32 mouse cellular contexts compared by ENCODE assay signal in genomic region chr11:95315215-95315955, GRCm38 (mm10). TPM values are rescaled to one million over a fixed set of nuclear protein-coding genes. Genes with fewer than 3 reads are reported as not detected.
A peak's percentile ranks its signal among the peaks of the same experiment; 100 is the strongest.
DNase-seq lines count a peak whose midpoint lies in the region; ATAC-seq and TF ChIP-seq lines count a peak whose summit lies in the region.
"Had no signal": no experiment of that assay in that cellular context is flagged by ENCODE, and none has a peak within 500 bp of the region (broad histone marks: within the 10 kb centered on the region; RNA-seq: fewer than 3 reads in every experiment).

No protein-coding gene starts in this region.

- WGBS in midbrain, postnatal 0 days = 62% methylated on average over 7 of the region's 7 CpGs
- 85% methylated on average over 7 of the region's 7 CpGs for WGBS in midbrain, embryonic 11.5 days
- WGBS in olfactory bulb, adult 2 months = 46% methylated on average over 7 of the region's 7 CpGs
- WGBS in forebrain, postnatal 0 days = 84% methylated on average over 7 of the region's 7 CpGs

- no peak for TF ChIP-seq CTCF in gastrocnemius, adult 2 months (IDR thresholded peaks at IDR 0.05)
- no peak for TF ChIP-seq CTCF in midbrain, postnatal 0 days (IDR thresholded peaks at IDR 0.05)
- no peak for TF ChIP-seq CTCF in olfactory bulb, adult 2 months (IDR thresholded peaks at IDR 0.05; ENCODE audit: insufficient read depth, low read depth, low read length)
- no peak for TF ChIP-seq CTCF in forebrain, postnatal 0 days (IDR thresholded peaks at IDR 0.05; ENCODE audit: low read depth)

- no peak overlapping the region for H3K4me3 ChIP-seq in gastrocnemius, adult 2 months
- H3K4me3 ChIP-seq in midbrain, postnatal 0 days (ENCODE audit: low read depth, low read length) = no peak overlapping the region
- H3K4me3 ChIP-seq in midbrain, embryonic 11.5 days (ENCODE audit: low read depth, low read length) = no peak overlapping the region
- H3K4me3 ChIP-seq in olfactory bulb, adult 2 months (ENCODE audit: insufficient read depth, low read depth, low read length) = no peak overlapping the region
- H3K4me3 ChIP-seq in forebrain, postnatal 0 days (ENCODE audit: low read depth, low read length) = no peak overlapping the region
- H3K4me3 ChIP-seq: embryonic facial prominence, embryonic 13.5 days; erythroblast, embryonic 14.5 days; forebrain, embryonic 12.5 days; heart, embryonic 15.5 days; kidney, embryonic 15.5 days; neural tube, embryonic 15.5 days had no signal

- H3K4me1 ChIP-seq in midbrain, postnatal 0 days (ENCODE audit: insufficient read depth, low read length) = peaks cover 8% of the 10 kb centered on the region; the same call in 1 of the 2 replicates
- peaks cover 7% of the 10 kb centered on the region for H3K4me1 ChIP-seq in midbrain, embryonic 11.5 days (ENCODE audit: control insufficient read depth, insufficient read depth, low read length)
- peaks cover 11% of the 10 kb centered on the region for H3K4me1 ChIP-seq in olfactory bulb, adult 2 months (ENCODE audit: control insufficient read depth, insufficient read depth, low read length)
- 0 out of 2 replicates have a peak, but pooled peaks cover 9% of the 10 kb centered on the region for H3K4me1 ChIP-seq in forebrain, postnatal 0 days (ENCODE audit: insufficient read depth)

- DNase-seq in gastrocnemius, adult 2 months = no peak
- DNase-seq in gastrocnemius, adult 8-10 months (ENCODE audit: low spot score in 2 of 2) = no peak
- DNase-seq in midbrain, postnatal 0 days (ENCODE audit: low spot score) = peak; percentile 27
- no peak for DNase-seq in midbrain, embryonic 11.5 days (ENCODE audit: low spot score, missing footprints)
- peak; percentile 46 for DNase-seq in ZHBTc4 (ENCODE audit: low read depth, low spot score)
- no peak for DNase-seq in forebrain, postnatal 0 days
- no peak for DNase-seq in testis, postnatal 14 days (ENCODE audit: low spot score)
- DNase-seq: adrenal gland, postnatal 36 days; cerebellum, adult 18-20 months; cerebellum, postnatal 25 days; embryo, embryonic 11 days; gastrocnemius, postnatal 14 days; heart, postnatal 36 days; kidney, adult 11 months; kidney, postnatal 4 days; lung, postnatal 4 days; right cerebral cortex, postnatal 14 days; thymus, postnatal 14 days had no signal

- no peak for ATAC-seq in midbrain, postnatal 0 days (ENCODE audit: low FRiP score)
- ATAC-seq in midbrain, embryonic 11.5 days (ENCODE audit: low FRiP score) = no peak
- no peak for ATAC-seq in forebrain, postnatal 0 days

- TF ChIP-seq POLR2A in olfactory bulb, adult 2 months (IDR thresholded peaks at IDR 0.05; ENCODE audit: insufficient read depth, low read depth, low read length) = no peak

- no peak overlapping the region for H3K4me2 ChIP-seq in midbrain, postnatal 0 days (ENCODE audit: low read depth, low read length, poor library complexity, severe bottlenecking)
- H3K4me2 ChIP-seq in midbrain, embryonic 11.5 days = no peak overlapping the region
- H3K4me2 ChIP-seq in forebrain, postnatal 0 days (ENCODE audit: low read depth) = no peak overlapping the region
- H3K4me2 ChIP-seq: embryonic facial prominence, embryonic 13.5 days; forebrain, embryonic 12.5 days; heart, embryonic 15.5 days; kidney, embryonic 15.5 days; neural tube, embryonic 15.5 days had no signal

- H3K9me3 ChIP-seq in midbrain, postnatal 0 days (ENCODE audit: low read length) = no peaks in the 10 kb centered on the region
- H3K9me3 ChIP-seq in midbrain, embryonic 11.5 days (ENCODE audit: control insufficient read depth, low read length) = no peaks in the 10 kb centered on the region
- H3K9me3 ChIP-seq in forebrain, postnatal 0 days (ENCODE audit: low read length) = no peaks in the 10 kb centered on the region
- H3K9me3 ChIP-seq: embryonic facial prominence, embryonic 13.5 days; forebrain, embryonic 12.5 days; heart, embryonic 15.5 days; kidney, embryonic 15.5 days; neural tube, embryonic 15.5 days had no signal

- no peaks in the 10 kb centered on the region for H3K27me3 ChIP-seq in midbrain, postnatal 0 days (ENCODE audit: insufficient read depth, low read length)
- H3K27me3 ChIP-seq in midbrain, embryonic 11.5 days (ENCODE audit: control insufficient read depth, insufficient read depth, low read length) = no peaks in the 10 kb centered on the region
- no peaks in the 10 kb centered on the region for H3K27me3 ChIP-seq in forebrain, postnatal 0 days (ENCODE audit: insufficient read depth, low read length)
- H3K27me3 ChIP-seq: embryonic facial prominence, embryonic 13.5 days; forebrain, embryonic 12.5 days; heart, embryonic 15.5 days; kidney, embryonic 15.5 days; neural tube, embryonic 15.5 days had no signal

- peak overlapping the region; percentile 31; the same call in 1 of the 2 replicates for H3K27ac ChIP-seq in gastrocnemius, adult 2 months
- H3K27ac ChIP-seq in midbrain, postnatal 0 days (ENCODE audit: low read depth, low read length) = no peak overlapping the region
- H3K27ac ChIP-seq in midbrain, embryonic 11.5 days (ENCODE audit: low read depth, low read length) = no peak overlapping the region
- peak overlapping the region; percentile 90 for H3K27ac ChIP-seq in olfactory bulb, adult 2 months (ENCODE audit: insufficient read depth, low read depth, low read length)
- H3K27ac ChIP-seq in forebrain, postnatal 0 days (ENCODE audit: low read depth, low read length) = no peak overlapping the region
- H3K27ac ChIP-seq: embryonic facial prominence, embryonic 13.5 days; forebrain, embryonic 12.5 days; heart, embryonic 15.5 days; kidney, embryonic 15.5 days; neural tube, embryonic 15.5 days had no signal

- H3K36me3 ChIP-seq in midbrain, postnatal 0 days (ENCODE audit: insufficient read depth, low read length) = no peaks in the 10 kb centered on the region
- no peaks in the 10 kb centered on the region for H3K36me3 ChIP-seq in midbrain, embryonic 11.5 days (ENCODE audit: control insufficient read depth, insufficient read depth, low read length)
- no peaks in the 10 kb centered on the region for H3K36me3 ChIP-seq in forebrain, postnatal 0 days (ENCODE audit: insufficient read depth)
- H3K36me3 ChIP-seq: embryonic facial prominence, embryonic 13.5 days; forebrain, embryonic 12.5 days; heart, embryonic 15.5 days; kidney, embryonic 15.5 days; neural tube, embryonic 15.5 days had no signal

- intact Hi-C loops in gastrocnemius, adult 2 months (cut with DNase I) = no loop called here

- H3K9ac ChIP-seq in midbrain, postnatal 0 days (replicated peaks; ENCODE audit: low read length, poor library complexity, severe bottlenecking) = no peak overlapping the region
- no peak overlapping the region for H3K9ac ChIP-seq in midbrain, embryonic 11.5 days (ENCODE audit: low read length)
- H3K9ac ChIP-seq in forebrain, postnatal 0 days = no peak overlapping the region
- H3K9ac ChIP-seq: embryonic facial prominence, embryonic 13.5 days; forebrain, embryonic 12.5 days; heart, embryonic 15.5 days; kidney, embryonic 15.5 days; neural tube, embryonic 15.5 days had no signal

RNA-seq across cellular contexts. Expression of gene Kat7, which starts 5.3 kb away (rescaled TPM):
- total RNA-seq in gastrocnemius, adult 2 months (2021) = 10 to 100 TPM; 21.5 to 23.9 TPM
- 10 to 100 TPM; 19.8 to 28.9 (median 24.2) TPM for total RNA-seq in gastrocnemius, adult 8-10 months (2022)
- 72.5 and 113 TPM in 2 replicates for total RNA-seq in midbrain, postnatal 0 days (2014; rRNA removed)
- 65.6 and 72.7 TPM in 2 replicates for polyA plus RNA-seq in midbrain, postnatal 0 days (2015; fragmentation: Nextera tagmentation; extraction: Ambion mirVana)
- 75.8 and 80.9 TPM in 2 replicates for polyA plus RNA-seq in midbrain, embryonic 11.5 days (2014; fragmentation: Nextera tagmentation; extraction: Ambion mirVana)
- not detected in 2 replicates for polyA plus RNA-seq in olfactory bulb, adult 2 months (2012; ENCODE audit: insufficient read depth, insufficient read length, low replicate concordance, missing spikeins)
- total RNA-seq in forebrain, postnatal 0 days (2014; rRNA removed) = 69.0 and 78.2 TPM in 2 replicates
- 62.5 and 72.8 TPM in 2 replicates for polyA plus RNA-seq in forebrain, postnatal 0 days (2015; fragmentation: Nextera tagmentation; extraction: Ambion mirVana)

RNA-seq across cellular contexts. Expression of gene Fam117a, which starts 21.4 kb away (rescaled TPM):
- 1 to 10 TPM; 1.5 to 2.1 TPM for total RNA-seq in gastrocnemius, adult 2 months (2021)
- 1 to 10 TPM; 1.4 to 2.6 (median 2.5) TPM for total RNA-seq in gastrocnemius, adult 8-10 months (2022)
- 5.3 and 6.1 TPM in 2 replicates for total RNA-seq in midbrain, postnatal 0 days (2014; rRNA removed)
- polyA plus RNA-seq in midbrain, postnatal 0 days (2015; fragmentation: Nextera tagmentation; extraction: Ambion mirVana) = 1.1 and 1.6 TPM in 2 replicates
- polyA plus RNA-seq in midbrain, embryonic 11.5 days (2014; fragmentation: Nextera tagmentation; extraction: Ambion mirVana) = 7.5 and 7.6 TPM in 2 replicates
- not detected in 2 replicates for polyA plus RNA-seq in olfactory bulb, adult 2 months (2012; ENCODE audit: insufficient read depth, insufficient read length, low replicate concordance, missing spikeins)
- total RNA-seq in forebrain, postnatal 0 days (2014; rRNA removed) = 5.5 TPM in 2 replicates
- polyA plus RNA-seq in forebrain, postnatal 0 days (2015; fragmentation: Nextera tagmentation; extraction: Ambion mirVana) = 1.0 and 1.8 TPM in 2 replicates

RNA-seq across cellular contexts. Expression of gene Tac4, which starts 54.1 kb away (rescaled TPM):
- not detected for total RNA-seq in gastrocnemius, adult 2 months (2021)
- total RNA-seq in gastrocnemius, adult 8-10 months (2022) = not detected
- total RNA-seq in midbrain, postnatal 0 days (2014; rRNA removed) = not detected in 2 replicates
- not detected in 2 replicates for polyA plus RNA-seq in midbrain, postnatal 0 days (2015; fragmentation: Nextera tagmentation; extraction: Ambion mirVana)
- polyA plus RNA-seq in midbrain, embryonic 11.5 days (2014; fragmentation: Nextera tagmentation; extraction: Ambion mirVana) = not detected in 2 replicates
- polyA plus RNA-seq in olfactory bulb, adult 2 months (2012; ENCODE audit: insufficient read depth, insufficient read length, low replicate concordance, missing spikeins) = not detected in 2 replicates
- total RNA-seq in forebrain, postnatal 0 days (2014; rRNA removed) = not detected in 2 replicates
- polyA plus RNA-seq in forebrain, postnatal 0 days (2015; fragmentation: Nextera tagmentation; extraction: Ambion mirVana) = not detected in 2 replicates
- total RNA-seq: adrenal gland, adult 18-20 months; adrenal gland, postnatal 36 days; gastrocnemius, postnatal 14 days; heart, postnatal 36 days; left cerebral cortex, adult 8-10 months; liver, adult 2 months; megakaryocyte-erythroid progenitor cell, adult 5-6 weeks had no signal
- polyA plus RNA-seq: embryonic facial prominence, embryonic 13.5 days; erythroblast, embryonic 14.5 days; heart, embryonic 15.5 days; liver, adult 2 months; liver, embryonic 16.5 days; lung, embryonic 16.5 days; testis, adult 2 months had no signal

Comparison
In these comparisons a context has a peak if more than half of its experiments do, and no peak if none do; other contexts are left out.
1. DNase-seq: peak in midbrain, postnatal 0 days (single experiment) and ZHBTc4 (single experiment); none in gastrocnemius, adult 2 months (single experiment), gastrocnemius, adult 8-10 months (0 of 2), midbrain, embryonic 11.5 days (single experiment), forebrain, postnatal 0 days (single experiment) and testis, postnatal 14 days (single experiment).
2. H3K27ac ChIP-seq: peak in gastrocnemius, adult 2 months (single experiment) and olfactory bulb, adult 2 months (single experiment); none in midbrain, postnatal 0 days (single experiment), midbrain, embryonic 11.5 days (single experiment) and forebrain, postnatal 0 days (single experiment).